Mouse (Mus musculus) urinary bladder, postnatal 14 days (tissue): Measurements from ENCODE around the gene Eipr1.

Experiments used
- DNase-seq: peaks from one replicate; pipeline ENCODE4 v3.0.0; 2021; ENCODE audit warnings: low spot score

The Eipr1 gene

DNA sequence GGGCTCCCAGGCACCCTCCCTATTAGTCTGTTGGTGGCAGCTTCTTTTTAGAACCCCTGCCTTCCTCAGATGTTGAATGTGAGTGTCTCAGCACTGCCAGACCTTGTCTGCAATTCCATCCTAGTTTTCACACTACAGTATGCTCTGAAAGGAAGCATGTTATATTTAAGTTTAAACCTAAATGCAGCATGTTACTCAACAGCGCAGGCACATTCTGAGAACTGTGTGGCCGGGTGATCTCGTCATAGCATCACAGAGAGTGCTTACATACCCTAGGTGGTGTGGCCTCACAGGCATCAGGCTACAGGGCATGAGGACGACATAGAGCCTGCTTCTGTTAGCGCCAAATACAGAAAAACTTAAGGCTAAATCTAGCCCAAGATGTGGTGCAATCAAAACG, 24.0 kb downstream of the Eipr1 start:
- DNase-seq = no peak

- DNase-seq = no peak
Measured at GRCm38 (mm10) chr12:28780180-28780579, 28.6 kb downstream of the Eipr1 start.

GRCm38 (mm10) chr12:28782637-28783036, 31.0 kb downstream of the Eipr1 start:
- no peak for DNase-seq

GRCm38 (mm10) chr12:28784355-28784754, 32.8 kb downstream of the Eipr1 start:
- peak; percentile 4 for DNase-seq

DNA sequence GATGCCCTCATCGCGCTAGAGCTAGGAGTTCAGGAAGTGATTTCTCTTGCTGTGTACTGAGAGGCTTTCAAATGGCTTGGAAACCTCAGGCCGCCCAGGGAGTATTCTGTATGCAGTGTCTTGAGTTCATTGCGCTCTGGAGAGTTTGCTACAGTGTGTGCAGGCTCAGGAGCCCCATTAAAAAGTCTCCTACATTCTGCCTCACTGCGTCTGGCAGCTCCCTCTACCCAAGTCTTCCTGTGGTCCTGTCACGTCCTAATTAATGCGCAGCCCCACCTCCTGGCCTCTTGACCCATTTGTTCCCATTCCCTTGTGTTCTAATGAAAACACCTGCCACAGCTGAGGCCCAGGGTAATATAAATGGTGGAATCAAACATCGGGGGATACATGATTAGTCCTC, 33.3 kb downstream of the Eipr1 start:
- no peak for DNase-seq

DNA sequence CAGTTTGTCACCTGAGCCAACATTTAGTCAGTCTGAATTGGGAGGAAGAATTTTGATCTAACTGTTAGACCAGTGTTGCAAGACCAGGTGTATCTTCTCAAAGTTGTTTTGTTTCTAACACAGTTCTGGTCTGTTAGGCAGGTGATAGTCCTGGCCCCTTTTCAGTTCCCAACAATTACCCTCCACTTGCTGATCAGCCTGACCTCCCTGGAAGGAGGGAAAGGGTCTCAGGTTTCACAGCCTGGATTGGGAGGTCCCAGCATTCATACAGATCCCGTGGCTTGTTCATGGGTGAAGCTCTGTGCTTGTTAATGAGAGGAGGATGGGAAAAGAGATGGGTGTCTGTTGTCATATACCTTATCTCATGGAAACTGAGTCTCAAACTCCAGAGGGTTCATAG, 33.7 kb downstream of the Eipr1 start:
- no peak for DNase-seq

DNA sequence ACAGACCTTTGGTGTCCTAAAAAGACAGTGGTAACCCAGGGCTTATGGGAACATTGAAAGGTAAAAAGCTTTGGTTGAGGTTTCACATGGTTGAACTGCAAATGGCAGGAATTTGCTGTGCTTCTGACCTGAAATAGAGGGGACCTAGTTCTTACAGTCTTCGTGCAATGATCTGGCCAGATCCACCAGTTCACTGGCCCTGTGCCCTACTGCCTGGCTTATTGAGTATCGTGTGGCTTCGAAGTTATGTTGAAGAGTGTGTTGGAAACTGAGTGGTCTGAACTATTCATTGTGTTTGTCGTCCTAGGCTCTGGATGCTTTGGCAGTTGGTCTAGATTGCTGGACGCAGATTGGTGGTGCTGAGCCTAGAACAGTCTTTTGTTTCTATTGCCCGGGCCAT, 34.7 kb downstream of the Eipr1 start:
- no peak for DNase-seq

- no peak for DNase-seq
Measured at GRCm38 (mm10) chr12:28792613-28793012, 41.0 kb downstream of the Eipr1 start.

DNA sequence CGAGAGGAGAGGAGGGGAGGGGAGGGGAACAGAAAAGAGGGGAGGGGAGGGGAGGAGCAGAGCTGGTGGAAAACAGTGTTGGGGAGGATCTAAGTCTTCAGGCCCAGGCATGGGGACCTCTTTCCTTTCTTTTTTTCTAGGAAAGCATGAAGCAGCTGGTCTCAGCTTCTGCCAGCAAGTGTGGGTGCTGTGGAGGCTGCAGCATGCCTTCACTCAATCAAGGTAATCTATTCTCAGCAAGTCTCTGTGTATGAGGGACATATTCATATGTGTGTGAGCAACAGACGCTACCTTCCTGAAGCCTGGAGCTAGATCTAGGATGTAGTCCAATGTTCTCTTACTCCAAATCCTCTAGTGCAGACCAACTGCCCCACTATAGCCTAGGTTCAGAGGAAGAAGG, 42.1 kb downstream of the Eipr1 start:
- DNase-seq = no peak

GRCm38 (mm10) chr12:28795041-28795440, 43.4 kb downstream of the Eipr1 start:
- DNase-seq = no peak

GRCm38 (mm10) chr12:28796881-28797420, 45.3 kb downstream of the Eipr1 start:
- no peak for DNase-seq

GRCm38 (mm10) chr12:28799798-28800411, 48.3 kb downstream of the Eipr1 start:
- no peak for DNase-seq

- no peak for DNase-seq
Measured at GRCm38 (mm10) chr12:28800423-28800822, 48.8 kb downstream of the Eipr1 start.

- no peak for DNase-seq
Measured at GRCm38 (mm10) chr12:28800891-28801290, 49.3 kb downstream of the Eipr1 start.

DNA sequence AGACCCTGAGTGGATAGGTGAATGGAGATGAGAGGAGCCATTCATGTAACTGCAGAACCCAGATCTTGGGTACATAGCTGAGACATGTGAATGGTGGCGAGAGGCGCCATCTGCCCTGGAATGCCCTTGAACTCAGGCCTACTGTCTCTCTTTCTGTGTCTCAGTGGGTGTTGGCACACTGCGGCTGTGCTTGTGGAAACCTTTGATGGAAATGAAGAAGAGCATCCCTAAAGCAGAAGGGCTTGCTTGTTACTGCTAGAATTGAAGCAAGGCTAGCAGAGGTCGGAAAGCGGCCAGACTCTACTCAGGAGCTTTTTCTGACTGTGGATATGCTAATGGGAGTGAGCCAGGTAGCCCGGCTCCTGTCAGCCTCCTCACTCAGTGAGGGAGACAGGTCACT, 50.1 kb downstream of the Eipr1 start:
- DNase-seq = no peak

DNA sequence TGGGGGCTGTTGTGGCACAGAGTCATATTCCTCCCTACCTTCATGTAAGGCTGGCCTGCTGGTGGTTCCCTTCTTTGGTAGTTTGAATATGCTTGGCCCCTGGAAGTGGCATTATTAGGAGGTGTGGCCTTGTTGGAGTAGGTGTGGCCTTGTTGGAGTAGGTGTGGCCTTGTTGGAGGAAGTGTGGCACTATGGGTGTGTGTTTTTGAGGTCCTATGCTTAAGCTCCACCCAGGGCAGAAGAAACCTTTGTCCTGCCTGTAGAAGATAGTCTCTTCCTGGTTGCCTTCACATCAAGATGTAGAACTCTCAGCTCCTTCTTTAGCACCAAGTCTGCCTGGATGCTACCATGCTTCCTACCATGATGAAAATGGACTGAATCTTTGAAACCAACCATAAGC, 51.4 kb downstream of the Eipr1 start:
- no peak for DNase-seq

GRCm38 (mm10) chr12:28804558-28805481, 53.2 kb downstream of the Eipr1 start:
- peak; percentile 25 for DNase-seq

GRCm38 (mm10) chr12:28808786-28809375, 57.3 kb downstream of the Eipr1 start:
- no peak for DNase-seq

GRCm38 (mm10) chr12:28809756-28810337, 58.2 kb downstream of the Eipr1 start:
- DNase-seq = no peak

- no peak for DNase-seq
Measured at GRCm38 (mm10) chr12:28816681-28817426, 65.3 kb downstream of the Eipr1 start.

DNA sequence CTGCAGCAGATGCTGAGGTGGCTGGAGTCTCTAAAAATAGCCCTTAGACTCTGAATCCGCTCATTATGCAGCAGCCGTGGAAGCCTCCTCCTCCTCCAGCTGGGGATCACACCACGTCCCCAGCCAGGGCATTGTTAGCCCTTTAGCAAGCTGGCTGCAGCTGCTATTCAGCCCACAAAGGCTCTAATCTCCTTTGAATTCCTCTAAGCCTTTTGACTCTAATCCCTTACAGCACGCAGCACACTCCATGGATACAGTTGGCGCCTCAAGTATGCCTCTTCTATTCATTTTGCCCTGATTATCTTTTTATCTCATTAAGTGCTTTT, 65.8 kb downstream of the Eipr1 start:
- no peak for DNase-seq

GRCm38 (mm10) chr12:28817891-28818290, 66.3 kb downstream of the Eipr1 start:
- no peak for DNase-seq
